Mouse (Mus musculus) heart, embryonic 16.5 days (tissue): ENCODE data around the gene Cacna1i. TPM values are rescaled to one million over a fixed set of nuclear protein-coding genes. Genes with fewer than 3 reads are reported as not detected.

Experiments used
- ATAC-seq: fragments of 200-750 bp; cut with Nextera tagmentation; replicated peaks from 2 replicates; pipeline ENCODE4 v1.8.0; 2017; ENCODE audit warnings: moderate number of reproducible peaks; ENCODE audit not compliant: insufficient read depth, low FRiP score; ENCODE audit errors: extremely low read depth
- H3K27ac ChIP-seq: fragments of 300-500 bp; sonication (generic); 2 replicates; pipeline ENCODE4 v1.5.1; 2014; ENCODE audit warnings: mild to moderate bottlenecking, low read length, control low read depth, moderate library complexity
- H3K27me3 ChIP-seq: fragments of 300-500 bp; sonication (generic); 2 replicates; pipeline ENCODE4 v1.6.1; 2014; ENCODE audit warnings: low read length, mixed read lengths; ENCODE audit not compliant: control insufficient read depth, insufficient read depth
- H3K36me3 ChIP-seq: fragments of 300-500 bp; sonication (generic); 2 replicates; pipeline ENCODE4 v1.6.1; 2014; ENCODE audit not compliant: control insufficient read depth, insufficient read depth
- H3K4me1 ChIP-seq: fragments of 300-500 bp; sonication (generic); 2 replicates; pipeline ENCODE4 v1.6.1; 2014; ENCODE audit warnings: low read length, mixed read lengths; ENCODE audit not compliant: control insufficient read depth, insufficient read depth
- H3K4me2 ChIP-seq: fragments of 300-500 bp; sonication (generic); 2 replicates; pipeline ENCODE4 v1.6.1; 2014; ENCODE audit warnings: low read depth, mild to moderate bottlenecking, control low read depth, low read length
- H3K4me3 ChIP-seq: fragments of 300-500 bp; sonication (generic); 2 replicates; pipeline ENCODE4 v1.5.1; 2014; ENCODE audit warnings: mild to moderate bottlenecking, control low read depth, low read length
- H3K9ac ChIP-seq: fragments of 300-500 bp; sonication (generic); 2 replicates; pipeline ENCODE4 v1.6.1; 2014; ENCODE audit warnings: low read length, control low read depth
- H3K9me3 ChIP-seq: fragments of 300-500 bp; sonication (generic); replicated peaks from 2 replicates; pipeline ENCODE4 v1.6.1; 2016; ENCODE audit warnings: low read length; ENCODE audit not compliant: control insufficient read depth
- WGBS: fragments of 180-500 bp; shearing (Covaris S2); extraction: QIAGEN DNeasy Blood & Tissue Kit; methylation state at CpG from one replicate; pipeline ENCODE4 v1.1.7; 2014; 5-methylcytosine and 5-hydroxymethylcytosine counted together
- polyA plus RNA-seq: library from polyadenylated mRNA; unstranded; fragments of >200 nt; fragmentation: Nextera tagmentation; extraction: Ambion mirVana; gene quantifications from 2 replicates; pipeline ENCODE4 v1.2.1, GENCODE M21; 2015

Cacna1i gene
- polyA plus RNA-seq, 1 experiment from 2014 or later: not detected

GRCm38 (mm10) chr15:80362509-80363172 is 75.6 kb downstream of the Cacna1i start:
- H3K27ac ChIP-seq: no peak overlapping the region
- WGBS: 84% methylated on average over 8 of the region's 8 CpGs
- H3K36me3 ChIP-seq: no peaks in the 10 kb centered on the region
- H3K4me3 ChIP-seq: no peak overlapping the region
- H3K9me3 ChIP-seq: no peaks in the 10 kb centered on the region
- no peaks in the 10 kb centered on the region for H3K27me3 ChIP-seq
- peaks cover 8% of the 10 kb centered on the region; the same call in 1 of the 2 replicates for H3K4me1 ChIP-seq
- ATAC-seq: no peak
- no peak overlapping the region for H3K4me2 ChIP-seq
- no peak overlapping the region for H3K9ac ChIP-seq

- Histone ChIP-seq H3K9me3 (no peaks in the 10 kb centered on the region), H3K4me3 (no peak overlapping the region), H3K27ac (no peak overlapping the region), H3K9ac (no peak overlapping the region), H3K27me3 (no peaks in the 10 kb centered on the region), H3K36me3 (no peaks in the 10 kb centered on the region), H3K4me1 (peaks cover 8% of the 10 kb centered on the region; the same call in 1 of the 2 replicates), H3K4me2 (no peak overlapping the region)
- 41% methylated on average over 13 of the region's 13 CpGs for WGBS
- no peak for ATAC-seq
These were observed 77.0 kb downstream of the Cacna1i start for GRCm38 (mm10) chr15:80363821-80364715.

GRCm38 (mm10) chr15:80366899-80367298 is 79.9 kb downstream of the Cacna1i start:
- Histone ChIP-seq H3K36me3 (no peaks in the 10 kb centered on the region), H3K4me1 (peaks cover 8% of the 10 kb centered on the region; the same call in 1 of the 2 replicates), H3K9me3 (no peaks in the 10 kb centered on the region), H3K9ac (no peak overlapping the region), H3K4me3 (no peak overlapping the region), H3K4me2 (no peak overlapping the region), H3K27me3 (no peaks in the 10 kb centered on the region), H3K27ac (no peak overlapping the region)
- no peak for ATAC-seq
- WGBS: 16% methylated on average over 16 of the region's 16 CpGs

GRCm38 (mm10) chr15:80373219-80373964 is 86.4 kb downstream of the Cacna1i start:
- Histone ChIP-seq H3K36me3 (no peaks in the 10 kb centered on the region), H3K27me3 (no peaks in the 10 kb centered on the region), H3K4me2 (no peak overlapping the region), H3K4me3 (no peak overlapping the region), H3K9ac (no peak overlapping the region), H3K27ac (no peak overlapping the region), H3K4me1 (no peaks in the 10 kb centered on the region), H3K9me3 (no peaks in the 10 kb centered on the region)
- no peak for ATAC-seq
- 52% methylated on average over 9 of the region's 9 CpGs for WGBS

- Histone ChIP-seq H3K4me3 (no peak overlapping the region), H3K4me1 (no peaks in the 10 kb centered on the region), H3K27me3 (no peaks in the 10 kb centered on the region), H3K27ac (no peak overlapping the region), H3K4me2 (no peak overlapping the region), H3K9me3 (no peaks in the 10 kb centered on the region; the same call in 1 of the 2 replicates), H3K36me3 (no peaks in the 10 kb centered on the region), H3K9ac (no peak overlapping the region)
- no peak for ATAC-seq
- 63% methylated on average over 5 of the region's 5 CpGs for WGBS
These were observed 87.8 kb downstream of the Cacna1i start for GRCm38 (mm10) chr15:80374854-80375253.

- H3K9me3 ChIP-seq: no peaks in the 10 kb centered on the region
These were observed 100.1 kb downstream of the Cacna1i start for GRCm38 (mm10) chr15:80387185-80387584.

GRCm38 (mm10) chr15:80391791-80392190 is 104.8 kb downstream of the Cacna1i start:
- peaks cover 2% of the 10 kb centered on the region; the same call in 1 of the 2 replicates for H3K27me3 ChIP-seq
- WGBS: 70% methylated on average over 14 of the region's 14 CpGs

More at GRCm38 (mm10) chr15:80387185-80387584, 100.1 kb downstream of the Cacna1i start:
- no peak for ATAC-seq
- Histone ChIP-seq H3K4me3 (no peak overlapping the region), H3K27ac (no peak overlapping the region), H3K4me2 (no peak overlapping the region), H3K4me1 (no peaks in the 10 kb centered on the region), H3K27me3 (peaks cover 2% of the 10 kb centered on the region; the same call in 1 of the 2 replicates), H3K9ac (no peak overlapping the region), H3K36me3 (no peaks in the 10 kb centered on the region)
- 83% methylated on average over 2 of the region's 2 CpGs for WGBS

GRCm38 (mm10) chr15:80395035-80395434 is 108.0 kb downstream of the Cacna1i start:
- H3K27me3 ChIP-seq: no peaks in the 10 kb centered on the region; the same call in 1 of the 2 replicates
- H3K36me3 ChIP-seq: no peaks in the 10 kb centered on the region
- no peak overlapping the region for H3K9ac ChIP-seq
- no peak for ATAC-seq
- no peak overlapping the region for H3K27ac ChIP-seq
- WGBS: 54% methylated on average over 22 of the region's 22 CpGs
- H3K4me1 ChIP-seq: no peaks in the 10 kb centered on the region
- H3K4me3 ChIP-seq: no peak overlapping the region
- no peak overlapping the region for H3K4me2 ChIP-seq
- 0 out of 2 replicates have a peak, but pooled peaks cover 4% of the 10 kb centered on the region for H3K9me3 ChIP-seq

More at GRCm38 (mm10) chr15:80391791-80392190, 104.8 kb downstream of the Cacna1i start:
- no peak overlapping the region for H3K27ac ChIP-seq
- no peak overlapping the region for H3K4me2 ChIP-seq
- no peak overlapping the region for H3K9ac ChIP-seq
- no peaks in the 10 kb centered on the region for H3K36me3 ChIP-seq
- no peak for ATAC-seq
- no peaks in the 10 kb centered on the region for H3K4me1 ChIP-seq
- no peak overlapping the region for H3K4me3 ChIP-seq
- no peaks in the 10 kb centered on the region for H3K9me3 ChIP-seq
